Mouse (Mus musculus): ENCODE data around the gene Rhbdd1. TPM values are rescaled to one million over a fixed set of nuclear protein-coding genes. Genes with fewer than 3 reads are reported as not detected.

Rhbdd1 gene
- polyA plus RNA-seq, 1 experiment = 12.6 TPM

DNA sequence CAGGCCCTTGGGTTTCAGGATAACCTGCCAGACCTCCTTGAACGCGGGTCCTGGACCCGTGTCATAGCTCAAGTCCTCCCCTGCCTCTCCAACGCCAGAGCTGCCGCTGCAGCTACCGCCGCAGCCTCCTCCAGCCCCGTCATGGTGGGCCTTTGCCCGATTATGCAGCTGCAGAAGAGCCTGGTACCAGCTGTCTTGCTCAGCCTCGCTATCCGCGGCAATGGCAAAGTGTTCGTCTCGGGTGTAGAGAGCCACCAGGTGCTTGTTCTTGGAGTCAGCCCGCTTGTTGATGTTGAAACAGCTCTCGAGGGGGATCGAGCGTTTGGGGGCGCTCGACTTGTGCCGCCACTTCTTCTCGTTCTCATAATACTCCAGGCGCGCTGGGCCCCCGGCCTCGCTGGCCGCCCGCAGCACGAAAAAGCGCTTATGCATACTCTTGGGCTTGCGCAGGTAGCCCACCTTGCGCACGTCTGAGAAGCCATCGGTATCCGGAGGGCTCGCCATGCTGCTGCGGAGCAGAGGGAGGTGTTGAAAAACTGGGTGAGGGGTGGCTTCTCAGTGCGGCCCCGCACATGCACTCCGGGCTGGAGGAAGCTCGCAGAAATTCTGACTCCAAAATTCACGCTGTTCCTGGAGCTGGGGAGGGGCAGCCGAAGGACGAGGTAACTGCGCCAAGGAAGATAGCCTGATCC is 26.1 kb upstream of the Rhbdd1 start:
- TF ChIP-seq MAX (IDR thresholded peaks at IDR 0.05) = no peak
- TF ChIP-seq USF1 (IDR thresholded peaks at IDR 0.05; ENCODE audit: low read depth) = no peak
- no peak for TF ChIP-seq CEBPB (IDR thresholded peaks at IDR 0.05; ENCODE audit: low read depth)
- TF ChIP-seq FOSL1 (IDR thresholded peaks at IDR 0.05; ENCODE audit: insufficient read depth, low read length, poor library complexity, severe bottlenecking) = no peak
- TF ChIP-seq MYOD1 (IDR thresholded peaks at IDR 0.05; ENCODE audit: control insufficient read depth, insufficient read length, low read depth) = no peak
- TF ChIP-seq MYOG (IDR thresholded peaks at IDR 0.05; ENCODE audit: control insufficient read depth, extremely low read depth, insufficient read length) = no peak
- no peak for TF ChIP-seq CTCF (IDR thresholded peaks at IDR 0.05; ENCODE audit: control insufficient read depth, insufficient read depth, insufficient read length)
- Histone ChIP-seq H3ac (ENCODE audit: control insufficient read depth, insufficient read length, low read depth) (peak overlapping the region; percentile 83), H3K79me2 (ENCODE audit: control insufficient read depth, insufficient read depth) (peaks cover 56% of the 10 kb centered on the region), H3K36me3 (ENCODE audit: control insufficient read depth, insufficient read depth) (peaks cover 21% of the 10 kb centered on the region), H3K79me3 (ENCODE audit: low read depth) (peaks cover 54% of the 10 kb centered on the region), H3K4me3 (ENCODE audit: insufficient read depth, poor library complexity, severe bottlenecking) (peak overlapping the region; percentile 74), H3K27me3 (ENCODE audit: control insufficient read depth, insufficient read depth, insufficient read length) (no peaks in the 10 kb centered on the region)

DNA sequence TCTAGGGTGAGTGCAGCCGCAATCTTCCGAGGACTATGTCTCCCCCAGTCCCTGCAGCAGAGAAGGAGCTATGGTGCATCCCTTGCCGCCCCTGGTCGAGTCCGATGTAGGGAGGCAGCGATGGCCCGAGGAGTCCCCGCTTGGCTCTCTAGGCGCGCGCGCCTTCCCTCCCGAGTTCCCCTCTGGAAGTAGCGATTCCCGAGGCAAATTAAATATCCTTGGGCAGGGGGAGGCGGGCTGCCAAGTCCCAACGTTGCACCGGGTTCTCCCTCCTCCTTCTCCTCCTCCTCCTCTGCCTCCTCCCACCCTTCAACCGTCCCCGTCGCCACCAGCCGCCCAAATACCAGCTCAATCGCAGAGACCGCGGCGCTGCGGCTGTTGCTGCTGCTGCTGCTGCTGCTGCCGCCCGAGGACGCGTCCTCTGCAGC is 25.5 kb upstream of the Rhbdd1 start:
- Histone ChIP-seq H3K4me3 (ENCODE audit: insufficient read depth, poor library complexity, severe bottlenecking) (peak overlapping the region; percentile 74), H3K79me2 (ENCODE audit: control insufficient read depth, insufficient read depth) (peaks cover 50% of the 10 kb centered on the region), H3K36me3 (ENCODE audit: control insufficient read depth, insufficient read depth) (peaks cover 21% of the 10 kb centered on the region), H3K79me3 (ENCODE audit: low read depth) (peaks cover 48% of the 10 kb centered on the region), H3K27me3 (ENCODE audit: control insufficient read depth, insufficient read depth, insufficient read length) (no peaks in the 10 kb centered on the region), H3ac (ENCODE audit: control insufficient read depth, insufficient read length, low read depth) (peak overlapping the region; percentile 83)
- TF ChIP-seq MAX (IDR thresholded peaks at IDR 0.05) (peak; percentile 40), CEBPB (IDR thresholded peaks at IDR 0.05; ENCODE audit: low read depth) (no peak), MYOD1 (IDR thresholded peaks at IDR 0.05; ENCODE audit: control insufficient read depth, insufficient read length, low read depth) (no peak)

DNA sequence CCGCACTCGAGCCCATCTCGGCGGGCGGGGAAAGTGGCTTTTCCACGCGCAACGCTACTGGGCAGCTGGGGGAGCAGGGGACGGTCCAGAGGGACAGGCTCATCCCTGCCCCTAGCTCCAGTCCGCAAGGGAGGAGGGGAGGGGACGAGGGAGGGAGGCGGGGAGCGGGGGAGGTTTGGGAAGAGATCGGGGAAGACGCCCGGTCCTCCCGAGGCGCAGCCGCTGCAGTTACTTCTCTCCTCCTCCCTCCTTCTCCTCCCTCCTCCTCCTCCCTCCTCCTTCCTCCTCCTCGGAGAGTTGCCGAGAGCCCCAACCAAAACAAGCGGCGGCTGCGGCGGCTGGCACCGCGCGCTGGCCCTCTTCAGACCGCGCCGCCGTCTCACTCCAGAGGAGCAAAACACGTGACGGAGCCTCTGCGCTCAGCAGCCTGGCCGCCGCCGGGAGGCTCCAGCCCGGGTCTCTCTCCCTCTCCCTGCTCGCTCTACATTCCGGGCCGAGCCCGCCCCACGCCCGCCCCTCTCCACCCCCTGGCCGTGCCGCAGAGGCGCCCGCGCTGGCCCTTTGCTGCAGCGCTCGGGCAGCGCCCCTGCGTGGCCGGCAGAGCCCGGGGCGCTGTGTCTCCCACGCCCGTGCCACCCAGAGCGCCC is 25.0 kb upstream of the Rhbdd1 start, which contains the start of gene Irs1:
Gene Irs1 (minus strand): TSS at position 266 of the 647 bp plus-strand sequence.
- Histone ChIP-seq H3ac (ENCODE audit: control insufficient read depth, insufficient read length, low read depth) (peak within 1 kb of the TSS; percentile 83), H3K36me3 (ENCODE audit: control insufficient read depth, insufficient read depth) (peaks cover 21% of the 10 kb centered on the region), H3K27me3 (ENCODE audit: control insufficient read depth, insufficient read depth, insufficient read length) (no peaks in the 10 kb centered on the region), H3K79me2 (ENCODE audit: control insufficient read depth, insufficient read depth) (peaks cover 45% of the 10 kb centered on the region), H3K4me3 (ENCODE audit: insufficient read depth, poor library complexity, severe bottlenecking) (peak within 1 kb of the TSS; percentile 74), H3K79me3 (ENCODE audit: low read depth) (peaks cover 43% of the 10 kb centered on the region)
- TF ChIP-seq USF1 (IDR thresholded peaks at IDR 0.05; ENCODE audit: low read depth) (peak; percentile 52), CTCF (IDR thresholded peaks at IDR 0.05; ENCODE audit: control insufficient read depth, insufficient read depth, insufficient read length) (peak; percentile 92), FOSL1 (IDR thresholded peaks at IDR 0.05; ENCODE audit: insufficient read depth, low read length, poor library complexity, severe bottlenecking) (no peak), CEBPB (IDR thresholded peaks at IDR 0.05; ENCODE audit: low read depth) (no peak)

DNA sequence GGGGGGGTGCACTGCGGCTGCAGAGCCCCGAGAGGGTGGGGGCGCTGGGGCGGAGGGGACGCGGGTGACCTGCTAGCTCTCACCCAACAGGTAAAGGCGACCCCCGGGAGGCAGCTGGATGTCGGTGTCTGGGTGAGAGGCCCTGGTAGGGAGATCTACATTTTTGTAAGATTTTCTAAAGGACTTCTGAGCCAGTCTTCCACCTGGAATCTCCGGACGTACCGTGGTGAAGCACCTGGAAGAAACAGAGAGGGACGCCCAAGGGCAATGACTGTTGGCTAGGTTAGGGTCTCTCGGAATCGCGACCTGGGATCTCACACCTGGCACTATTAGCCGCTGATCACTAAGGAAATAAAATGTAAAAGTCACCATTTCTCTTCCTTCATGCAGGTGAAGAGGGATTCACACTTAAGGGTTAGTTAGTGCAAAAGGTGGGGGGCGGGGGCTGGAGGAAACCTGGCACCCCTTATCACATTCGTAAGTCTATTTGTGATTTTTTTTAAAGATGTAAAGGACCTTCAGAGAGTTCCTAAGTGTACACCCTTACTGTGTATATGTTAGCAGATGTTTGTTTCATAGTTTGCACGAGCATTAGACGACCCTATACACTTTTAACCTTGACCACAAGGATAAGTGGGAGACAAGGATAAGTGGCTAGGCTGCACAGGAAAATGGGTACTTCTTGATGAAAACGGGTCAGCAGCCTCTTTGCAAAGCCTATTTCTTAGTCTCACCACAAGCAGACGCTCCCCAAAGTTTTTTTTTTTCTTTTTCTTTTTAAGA is 24.1 kb upstream of the Rhbdd1 start:
- H3ac ChIP-seq (ENCODE audit: control insufficient read depth, insufficient read length, low read depth) = peak overlapping the region; percentile 14
- no peaks in the 10 kb centered on the region for H3K27me3 ChIP-seq (ENCODE audit: control insufficient read depth, insufficient read depth, insufficient read length)
- TF ChIP-seq FOSL1 (IDR thresholded peaks at IDR 0.05; ENCODE audit: insufficient read depth, low read length, poor library complexity, severe bottlenecking) (no peak), MAX (IDR thresholded peaks at IDR 0.05) (no peak)
- H3K79me3 ChIP-seq (ENCODE audit: low read depth) = peaks cover 34% of the 10 kb centered on the region
- peaks cover 36% of the 10 kb centered on the region for H3K79me2 ChIP-seq (ENCODE audit: control insufficient read depth, insufficient read depth)
- H3K4me3 ChIP-seq (ENCODE audit: insufficient read depth, poor library complexity, severe bottlenecking) = peak overlapping the region; percentile 74
- peaks cover 14% of the 10 kb centered on the region for H3K36me3 ChIP-seq (ENCODE audit: control insufficient read depth, insufficient read depth)

DNA sequence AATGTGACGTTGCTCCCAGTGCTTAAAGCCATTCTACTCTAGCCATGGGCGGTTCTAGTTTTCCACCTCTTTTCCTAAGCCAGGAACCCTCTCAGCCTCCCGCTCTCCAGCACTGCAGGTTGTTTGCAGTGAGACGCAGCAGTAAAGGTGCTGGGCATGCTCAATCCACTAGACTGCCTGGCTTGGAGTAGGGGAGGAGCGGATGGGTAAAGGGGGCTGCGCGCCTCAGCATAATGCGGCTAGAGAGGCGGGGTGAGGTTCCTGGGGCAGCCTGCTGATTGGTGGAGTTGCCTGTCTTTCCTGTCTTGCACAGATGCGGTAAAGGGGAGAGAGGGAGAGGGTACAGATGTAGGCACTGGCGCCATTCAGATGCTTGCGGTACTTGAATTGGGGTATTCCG is 23.5 kb upstream of the Rhbdd1 start:
- H3ac ChIP-seq (ENCODE audit: control insufficient read depth, insufficient read length, low read depth) = no peak overlapping the region
- H3K27me3 ChIP-seq (ENCODE audit: control insufficient read depth, insufficient read depth, insufficient read length) = no peaks in the 10 kb centered on the region
- peaks cover 30% of the 10 kb centered on the region for H3K79me2 ChIP-seq (ENCODE audit: control insufficient read depth, insufficient read depth)
- no peak overlapping the region for H3K4me3 ChIP-seq (ENCODE audit: insufficient read depth, poor library complexity, severe bottlenecking)
- H3K79me3 ChIP-seq (ENCODE audit: low read depth) = peaks cover 28% of the 10 kb centered on the region
- H3K36me3 ChIP-seq (ENCODE audit: control insufficient read depth, insufficient read depth) = peaks cover 7% of the 10 kb centered on the region
- TF ChIP-seq CEBPB (IDR thresholded peaks at IDR 0.05; ENCODE audit: low read depth) (no peak), MYOD1 (IDR thresholded peaks at IDR 0.05; ENCODE audit: control insufficient read depth, insufficient read length, low read depth) (no peak), FOSL1 (IDR thresholded peaks at IDR 0.05; ENCODE audit: insufficient read depth, low read length, poor library complexity, severe bottlenecking) (no peak), MAX (IDR thresholded peaks at IDR 0.05) (no peak), USF1 (IDR thresholded peaks at IDR 0.05; ENCODE audit: low read depth) (no peak), MYOG (IDR thresholded peaks at IDR 0.05; ENCODE audit: control insufficient read depth, extremely low read depth, insufficient read length) (no peak), CTCF (IDR thresholded peaks at IDR 0.05; ENCODE audit: control insufficient read depth, insufficient read depth, insufficient read length) (no peak)

Data from C2C12 (cell line).